Mouse (Mus musculus): Measurements from ENCODE around the gene Vopp1.

- TF ChIP-seq CTCF (IDR thresholded peaks at IDR 0.05; ENCODE audit: low read depth) (no peak), EP300 (IDR thresholded peaks at IDR 0.05; ENCODE audit: low read depth) (no peak)
Observed at GRCm38 (mm10) chr6:57814436-57814940, 10.5 kb downstream of the Vopp1 start.

All from heart, postnatal 0 days (tissue).